ENCODE assay signal across 18 mouse cellular contexts in the genomic region with DNA sequence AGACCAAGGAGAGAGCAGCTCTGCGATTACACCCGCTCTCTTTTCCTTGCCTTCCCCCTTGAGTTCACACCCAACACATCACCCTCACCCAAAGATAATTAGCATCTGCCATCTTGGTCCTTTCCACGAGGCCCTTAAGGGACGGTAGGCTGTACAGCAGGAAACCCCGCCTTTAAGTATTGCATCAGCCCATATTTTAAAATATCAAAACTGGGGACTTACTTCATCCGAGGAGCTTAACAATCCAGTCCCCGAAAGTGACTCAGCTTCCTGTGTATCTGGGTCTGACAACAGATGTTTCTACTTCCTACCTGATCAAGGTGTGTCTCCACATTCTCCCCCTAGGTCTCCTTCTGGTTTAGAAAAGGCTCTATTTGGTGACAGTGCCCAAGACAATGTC. TPM values are rescaled to one million over a fixed set of nuclear protein-coding genes. Genes with fewer than 3 reads are reported as not detected.
"Had no signal": no experiment of that assay in that cellular context is flagged by ENCODE, and none has a peak within 500 bp of the region (broad histone marks: within the 10 kb centered on the region; RNA-seq: fewer than 3 reads in every experiment).

No protein-coding gene starts in this region.

- H3K27me3 ChIP-seq: liver, embryonic 13.5 days; midbrain, embryonic 12.5 days; midbrain, embryonic 15.5 days; neural tube, embryonic 12.5 days; neural tube, embryonic 15.5 days had no signal

- H3K36me3 ChIP-seq: liver, embryonic 13.5 days; midbrain, embryonic 12.5 days; midbrain, embryonic 15.5 days; neural tube, embryonic 12.5 days; neural tube, embryonic 15.5 days had no signal

- H3K9me3 ChIP-seq: liver, embryonic 13.5 days; midbrain, embryonic 12.5 days; midbrain, embryonic 15.5 days; neural tube, embryonic 12.5 days; neural tube, embryonic 15.5 days had no signal

- H3K4me1 ChIP-seq: liver, embryonic 13.5 days; midbrain, embryonic 12.5 days; midbrain, embryonic 15.5 days; neural tube, embryonic 12.5 days; neural tube, embryonic 15.5 days had no signal

- DNase-seq: kidney, adult 18-20 months; kidney, adult 9 months; kidney, postnatal 14 days; kidney, postnatal 4 days; liver, embryonic 13.5 days; lung, adult 2 months; lung, postnatal 36 days; retina, postnatal 1 day; right cerebral cortex, postnatal 25 days; spleen, adult 18-20 months; thymus, postnatal 25 days had no signal

- H3K4me3 ChIP-seq: left cerebral cortex, adult 2 months; liver, embryonic 13.5 days; midbrain, embryonic 12.5 days; midbrain, embryonic 15.5 days; neural tube, embryonic 12.5 days; neural tube, embryonic 15.5 days had no signal

- H3K27ac ChIP-seq: left cerebral cortex, adult 2 months; liver, embryonic 13.5 days; midbrain, embryonic 12.5 days; midbrain, embryonic 15.5 days; neural tube, embryonic 12.5 days; neural tube, embryonic 15.5 days had no signal

- H3K9ac ChIP-seq: liver, embryonic 13.5 days; midbrain, embryonic 12.5 days; midbrain, embryonic 15.5 days; neural tube, embryonic 12.5 days; neural tube, embryonic 15.5 days had no signal

- ATAC-seq: intestine, embryonic 16.5 days; midbrain, embryonic 15.5 days had no signal

- H3K4me2 ChIP-seq: liver, embryonic 13.5 days; midbrain, embryonic 12.5 days; midbrain, embryonic 15.5 days; neural tube, embryonic 12.5 days; neural tube, embryonic 15.5 days had no signal

RNA-seq across cellular contexts. Expression of gene Cers3, which starts 12.3 kb away (rescaled TPM):
- total RNA-seq: liver, adult 2 months had no signal
